Mouse (Mus musculus) MEL (cell line): Measurements from ENCODE around the gene Csnk1g2. TPM values are rescaled to one million over a fixed set of nuclear protein-coding genes. Genes with fewer than 3 reads are reported as not detected.
A peak's percentile ranks its signal among the peaks of the same experiment; 100 is the strongest.

ENCODE experiments used
- DNase-seq: peaks from one replicate; pipeline ENCODE4 v3.0.0; 2011; ENCODE audit warnings: low read depth, low spot score
- H3K27ac ChIP-seq: 2 replicates; pipeline ENCODE4 v1.5.1; 2012; ENCODE audit warnings: low read depth, mild to moderate bottlenecking, control low read depth, low read length, moderate library complexity; ENCODE audit not compliant: control insufficient read depth
- H3K27me3 ChIP-seq, 2 experiments: fragments of 150-350 bp in 1 of 2; sonication (generic) in 1 of 2; 2 replicates each; pipeline ENCODE4 v1.6.1; 2012; ENCODE audit warnings: low read length in 2 of 2, mild to moderate bottlenecking in 2 of 2, improper control_type of control experiment in 1 of 2, moderate library complexity in 1 of 2; ENCODE audit not compliant: insufficient read depth in 2 of 2, control insufficient read depth in 1 of 2
- H3K36me3 ChIP-seq, 2 experiments: 2 replicates each; pipeline ENCODE4 v1.6.1; 2012 to 2014; ENCODE audit warnings: low read length in 2 of 2, improper control_type of control experiment in 1 of 2, inconsistent platforms in 1 of 2, mild to moderate bottlenecking in 1 of 2; ENCODE audit not compliant: insufficient read depth in 2 of 2, control insufficient read depth in 1 of 2
- H3K4me1 ChIP-seq, 2 experiments: fragments of 150-350 bp in 1 of 2; sonication (generic) in 1 of 2; 2 replicates each; pipeline ENCODE4 v1.6.1; 2012; ENCODE audit warnings: low read length in 2 of 2, improper control_type of control experiment in 1 of 2, mild to moderate bottlenecking in 1 of 2; ENCODE audit not compliant: insufficient read depth in 2 of 2, control insufficient read depth in 1 of 2
- H3K4me3 ChIP-seq, 2 experiments: fragments of 150-350 bp in 1 of 2; sonication (generic) in 1 of 2; 2 replicates each; pipeline ENCODE4 v1.5.1; 2012; ENCODE audit warnings: low read depth in 2 of 2, low read length in 2 of 2, mild to moderate bottlenecking in 2 of 2, moderate library complexity in 2 of 2, control low read depth in 1 of 2, improper control_type of control experiment in 1 of 2; ENCODE audit not compliant: control insufficient read depth in 1 of 2, insufficient read depth in 1 of 2
- H3K79me2 ChIP-seq: 2 replicates; pipeline ENCODE4 v1.6.1; 2012; ENCODE audit warnings: mild to moderate bottlenecking, low read length, moderate library complexity; ENCODE audit not compliant: control insufficient read depth, poor library complexity, insufficient read depth
- H3K9ac ChIP-seq: 2 replicates; pipeline ENCODE4 v1.6.1; 2012; ENCODE audit warnings: low read depth, mild to moderate bottlenecking, control low read depth, low read length, moderate library complexity; ENCODE audit not compliant: control insufficient read depth, poor library complexity, severe bottlenecking
- H3K9me3 ChIP-seq: fragments of 150-350 bp; sonication (generic); replicated peaks from 2 replicates; pipeline ENCODE4 v1.6.1; 2012; ENCODE audit warnings: mild to moderate bottlenecking, low read length, improper control_type of control experiment, moderate library complexity; ENCODE audit not compliant: insufficient read depth
- BHLHE40 ChIP-seq: IDR thresholded peaks from 2 replicates; pipeline ENCODE4 v1.6.1; 2012; ENCODE audit warnings: low read depth, mild to moderate bottlenecking, inconsistent platforms, low read length, improper control_type of control experiment, borderline replicate concordance
- CHD2 ChIP-seq: IDR thresholded peaks from 2 replicates; pipeline ENCODE4 v1.6.1; 2011; ENCODE audit warnings: low read length, improper control_type of control experiment
- CTCF ChIP-seq, 3 experiments: IDR thresholded peaks in 2 of 3; conservative IDR thresholded peaks in 1 of 3; 2 replicates each; pipeline ENCODE4 v1.5.1; 2011 to 2012; ENCODE audit warnings: low read length in 3 of 3, low read depth in 2 of 3, mild to moderate bottlenecking in 2 of 3, improper control_type of control experiment in 1 of 3, inconsistent platforms in 1 of 3, mixed read lengths in 1 of 3, moderate library complexity in 1 of 3; ENCODE audit not compliant: control insufficient read depth in 1 of 3, insufficient read depth in 1 of 3, poor library complexity in 1 of 3, severe bottlenecking in 1 of 3
- E2F4 ChIP-seq: IDR thresholded peaks from 2 replicates; pipeline ENCODE4 v1.6.1; 2011; ENCODE audit warnings: low read depth, low read length, improper control_type of control experiment, borderline replicate concordance
- ELF1 ChIP-seq: IDR thresholded peaks from 2 replicates; pipeline ENCODE4 v1.6.1; 2014; ENCODE audit warnings: low read depth, mild to moderate bottlenecking, inconsistent platforms, low read length, improper control_type of control experiment, moderate library complexity
- EP300 ChIP-seq, 2 experiments: IDR thresholded peaks; 2 replicates each; pipeline ENCODE4 v1.6.1; 2011; ENCODE audit warnings: improper control_type of control experiment in 2 of 2, low read length in 2 of 2, low read depth in 1 of 2, mild to moderate bottlenecking in 1 of 2
- GATA1 ChIP-seq: IDR thresholded peaks from 2 replicates; pipeline ENCODE4 v1.6.1; 2011; ENCODE audit warnings: low read depth, low read length, improper control_type of control experiment
- JUND ChIP-seq: IDR thresholded peaks from 2 replicates; pipeline ENCODE4 v1.6.1; 2011; ENCODE audit warnings: low read depth, mild to moderate bottlenecking, improper control_type of control experiment, low read length
- MAFK ChIP-seq: IDR thresholded peaks from 2 replicates; pipeline ENCODE4 v1.6.1; 2011; ENCODE audit warnings: low read depth, mild to moderate bottlenecking, low read length, improper control_type of control experiment, borderline replicate concordance
- MEF2A ChIP-seq: IDR thresholded peaks from 2 replicates; pipeline ENCODE4 v1.6.1; 2014; ENCODE audit warnings: low read depth, mild to moderate bottlenecking, inconsistent platforms, low read length, improper control_type of control experiment; ENCODE audit not compliant: poor library complexity, insufficient replicate concordance, severe bottlenecking; ENCODE audit errors: extremely low read depth
- MXI1 ChIP-seq: IDR thresholded peaks from 2 replicates; pipeline ENCODE4 v1.6.1; 2011; ENCODE audit warnings: mild to moderate bottlenecking, low read depth, low read length, improper control_type of control experiment
- MYB ChIP-seq: IDR thresholded peaks from 2 replicates; pipeline ENCODE4 v1.6.1; 2011; ENCODE audit warnings: mild to moderate bottlenecking, low read depth, low read length, improper control_type of control experiment
- MYC ChIP-seq: IDR thresholded peaks from 2 replicates; pipeline ENCODE4 v1.6.1; 2011; ENCODE audit warnings: low read depth, mild to moderate bottlenecking, low read length, improper control_type of control experiment, moderate library complexity
- NELFE ChIP-seq: IDR thresholded peaks from 2 replicates; pipeline ENCODE4 v1.6.1; 2011; ENCODE audit warnings: low read depth, low read length, improper control_type of control experiment
- NRF1 ChIP-seq: IDR thresholded peaks from 2 replicates; pipeline ENCODE4 v1.6.1; 2014; ENCODE audit warnings: low read depth, mild to moderate bottlenecking, inconsistent platforms, low read length, improper control_type of control experiment, moderate library complexity; ENCODE audit not compliant: poor library complexity, insufficient read depth, severe bottlenecking
- POLR2A ChIP-seq, 2 experiments: IDR thresholded peaks; 2 replicates each; pipeline ENCODE4 v1.6.1; 2011 to 2012; ENCODE audit warnings: low read length in 2 of 2, mild to moderate bottlenecking in 2 of 2, control low read depth in 1 of 2, improper control_type of control experiment in 1 of 2, low read depth in 1 of 2, moderate library complexity in 1 of 2; ENCODE audit not compliant: control insufficient read depth in 1 of 2, insufficient read depth in 1 of 2, poor library complexity in 1 of 2
- POLR2AphosphoS2 ChIP-seq: IDR thresholded peaks from 2 replicates; pipeline ENCODE4 v1.6.1; 2011; ENCODE audit warnings: low read length, improper control_type of control experiment
- POLR2AphosphoS5 ChIP-seq: IDR thresholded peaks from 2 replicates; pipeline ENCODE4 v1.6.1; 2012; ENCODE audit warnings: low read depth, borderline replicate concordance, mild to moderate bottlenecking, inconsistent platforms, low read length, moderate library complexity, mixed read lengths
- RAD21 ChIP-seq: IDR thresholded peaks from 2 replicates; pipeline ENCODE4 v1.6.1; 2011; ENCODE audit warnings: mild to moderate bottlenecking, low read depth, low read length, improper control_type of control experiment
- RCOR1 ChIP-seq: IDR thresholded peaks from 2 replicates; pipeline ENCODE4 v1.6.1; 2012; ENCODE audit warnings: low read depth, mild to moderate bottlenecking, inconsistent platforms, low read length, improper control_type of control experiment
- SIN3A ChIP-seq: IDR thresholded peaks from 2 replicates; pipeline ENCODE4 v1.6.1; 2012; ENCODE audit warnings: low read length, improper control_type of control experiment, inconsistent platforms
- SMC3 ChIP-seq: IDR thresholded peaks from 2 replicates; pipeline ENCODE4 v1.6.1; 2011; ENCODE audit warnings: low read depth, low read length, improper control_type of control experiment
- TAL1 ChIP-seq: IDR thresholded peaks from 2 replicates; pipeline ENCODE4 v1.6.1; 2012; ENCODE audit warnings: mild to moderate bottlenecking, inconsistent platforms, low read length, moderate library complexity, mixed read lengths
- TCF12 ChIP-seq: IDR thresholded peaks from 2 replicates; pipeline ENCODE4 v1.6.1; 2014; ENCODE audit warnings: low read depth, mild to moderate bottlenecking, inconsistent platforms, low read length, improper control_type of control experiment, moderate library complexity
- UBTF ChIP-seq: IDR thresholded peaks from 2 replicates; pipeline ENCODE4 v1.6.1; 2012; ENCODE audit warnings: low read depth, mild to moderate bottlenecking, inconsistent platforms, low read length, improper control_type of control experiment, moderate library complexity, borderline replicate concordance; ENCODE audit not compliant: insufficient read depth
- USF2 ChIP-seq, 2 experiments: IDR thresholded peaks; 2 replicates each; pipeline ENCODE4 v1.6.1; 2011 to 2012; ENCODE audit warnings: improper control_type of control experiment in 2 of 2, low read length in 2 of 2, borderline replicate concordance in 1 of 2, inconsistent platforms in 1 of 2, low read depth in 1 of 2, mild to moderate bottlenecking in 1 of 2; ENCODE audit not compliant: insufficient read depth in 1 of 2
- ZC3H11A ChIP-seq: IDR thresholded peaks from 2 replicates; pipeline ENCODE4 v1.6.1; 2012; ENCODE audit warnings: low read depth, mild to moderate bottlenecking, inconsistent platforms, low read length, improper control_type of control experiment
- ZKSCAN1 ChIP-seq: IDR thresholded peaks from 2 replicates; pipeline ENCODE4 v1.6.1; 2012; ENCODE audit warnings: low read depth, mild to moderate bottlenecking, inconsistent platforms, low read length, improper control_type of control experiment, moderate library complexity
- ZMIZ1 ChIP-seq: IDR thresholded peaks from 2 replicates; pipeline ENCODE4 v1.6.1; 2012; ENCODE audit warnings: low read depth, mild to moderate bottlenecking, inconsistent platforms, low read length, improper control_type of control experiment, moderate library complexity
- polyA plus RNA-seq, 2 experiments: library from polyadenylated mRNA; stranded (reverse) in 1 of 2; unstranded in 1 of 2; fragments of >175 nt in 1 of 2; fragments of >200 nt in 1 of 2; gene quantifications; 2 replicates each; pipeline versions ENCODE4 v1.2.1 to v1.2.4; 2012; ENCODE audit warnings: low replicate concordance in 2 of 2, low read depth in 1 of 2; ENCODE audit not compliant: insufficient read length in 2 of 2, insufficient read depth in 1 of 2, missing spikeins in 1 of 2
- total RNA-seq: library from RNA; depleted of rRNA; stranded (reverse); fragments of 300-350 nt; gene quantifications from 2 replicates; pipeline ENCODE4 v1.2.3, GENCODE M21; 2012

The Csnk1g2 gene
- total and polyA plus RNA-seq, 3 experiments = 132 to 231 TPM; not detected in 1

GRCm38 (mm10) chr10:80676198-80676928 lies 53.7 kb downstream of the Csnk1g2 start (continued):
- TF ChIP-seq MEF2A (peak; percentile 21; the same call in 1 of the 2 replicates), BHLHE40 (peak; percentile 79; the same call in 1 of the 2 replicates), TAL1 (no peak), NELFE (peak; percentile 95), GATA1 (no peak), SMC3 (no peak), MYB (no peak), CHD2 (no peak), SIN3A (peak; percentile 73), TCF12 (peak; percentile 82), ZKSCAN1 (no peak), POLR2AphosphoS2 (peak; percentile 97), USF2 (IDR thresholded peaks at IDR 0.05; ENCODE audit: borderline replicate concordance in 1 of 2, insufficient read depth in 1 of 2, low read depth in 1 of 2, low read length in 2 of 2) (no peak), E2F4 (no peak), POLR2A (IDR thresholded peaks at IDR 0.05; ENCODE audit: control insufficient read depth in 1 of 2, insufficient read depth in 1 of 2, low read depth in 1 of 2, low read length in 2 of 2, poor library complexity in 1 of 2) (peak; percentile 91 to 99), MXI1 (peak; percentile 71), ELF1 (peak; percentile 80), RCOR1 (0 out of 2 replicates have a peak, but pooled peaks have one; percentile 28), UBTF (no peak), MYC (peak; percentile 75; the same call in 1 of the 2 replicates)
- TF ChIP-seq, all 39 proteins: peak for 22

- H3K4me3 ChIP-seq = peak overlapping the region; percentile 67 to 68
- H3K27me3 ChIP-seq = no peaks in the 10 kb centered on the region
- peak; percentile 84 for DNase-seq
- peak overlapping the region; percentile 96 for H3K27ac ChIP-seq
- H3K36me3 ChIP-seq = peaks cover 0 to 25% of the 10 kb centered on the region in 2 experiments; a peak in 2 of 4 replicates
- H3K4me1 ChIP-seq = peaks cover 9 to 31% of the 10 kb centered on the region in 2 experiments
- H3K9me3 ChIP-seq = no peaks in the 10 kb centered on the region
- H3K79me2 ChIP-seq = peaks cover 46% of the 10 kb centered on the region
- H3K9ac ChIP-seq = peak overlapping the region; percentile 81
- no peak for TF ChIP-seq POLR2AphosphoS5
- no peak for TF ChIP-seq RAD21
- TF ChIP-seq ELF1 = no peak; the same call in 1 of the 2 replicates
- no peak for TF ChIP-seq MYB
- TF ChIP-seq MXI1 = no peak
- TF ChIP-seq POLR2A (IDR thresholded peaks at IDR 0.05; ENCODE audit: control insufficient read depth in 1 of 2, insufficient read depth in 1 of 2, low read depth in 1 of 2, low read length in 2 of 2, poor library complexity in 1 of 2) = 0 out of 4 replicates have a peak, but pooled peaks of 1 of the 2 experiments have one; percentile 2
- TF ChIP-seq NRF1 = no peak
- TF ChIP-seq MAFK = no peak
- TF ChIP-seq CTCF (IDR thresholded peaks at IDR 0.05 in 2 of 3, conservative IDR thresholded peaks at IDR 0.05 in 1 of 3; ENCODE audit: control insufficient read depth in 1 of 3, insufficient read depth in 1 of 3, low read depth in 2 of 3, low read length in 3 of 3, poor library complexity in 1 of 3, severe bottlenecking in 1 of 3) = no peak
- 0 out of 2 replicates have a peak, but pooled peaks have one; percentile 25 for TF ChIP-seq SIN3A
- TF ChIP-seq ZMIZ1 = no peak
- no peak for TF ChIP-seq POLR2AphosphoS2
- peak; percentile 43; the same call in 1 of the 2 replicates for TF ChIP-seq CHD2
- TF ChIP-seq JUND = peak; percentile 81; the same call in 1 of the 2 replicates
- 0 out of 2 replicates have a peak, but pooled peaks have one; percentile 8 for TF ChIP-seq BHLHE40
- no peak; the same call in 1 of the 2 replicates for TF ChIP-seq UBTF
- TF ChIP-seq USF2 (IDR thresholded peaks at IDR 0.05; ENCODE audit: borderline replicate concordance in 1 of 2, insufficient read depth in 1 of 2, low read depth in 1 of 2, low read length in 2 of 2) = no peak
- peak; percentile 40 to 41; a peak in 3 of 4 replicates for TF ChIP-seq EP300 (IDR thresholded peaks at IDR 0.05; ENCODE audit: low read depth in 1 of 2, low read length in 2 of 2)
- peak; percentile 34; the same call in 1 of the 2 replicates for TF ChIP-seq RCOR1
- no peak for TF ChIP-seq ZC3H11A
Observed at GRCm38 (mm10) chr10:80677128-80677875, 54.7 kb downstream of the Csnk1g2 start.
